7 mouse cellular contexts compared by ENCODE assay signal in genomic region chr5:125158232-125158961, GRCm38 (mm10). TPM values are rescaled to one million over a fixed set of nuclear protein-coding genes. Genes with fewer than 3 reads are reported as not detected.
DNase-seq lines count a peak whose midpoint lies in the region; ATAC-seq and TF ChIP-seq lines count a peak whose summit lies in the region.

No protein-coding gene starts in this region.

- TF ChIP-seq CTCF in liver, postnatal 0 days (IDR thresholded peaks at IDR 0.05; ENCODE audit: low read depth), result no peak

- 0 out of 2 replicates have a peak, but pooled peaks have one; percentile 9 for ATAC-seq in forebrain, embryonic 14.5 days
- ATAC-seq in hindbrain, embryonic 16.5 days, result 0 out of 2 replicates have a peak, but pooled peaks have one; percentile 2
- peak; percentile 64 for ATAC-seq in liver, postnatal 0 days

- H3K4me3 ChIP-seq in forebrain, embryonic 14.5 days (ENCODE audit: low read depth, low read length), result no peak overlapping the region
- H3K4me3 ChIP-seq in hindbrain, embryonic 16.5 days (ENCODE audit: low read length), result no peak overlapping the region
- no peak overlapping the region for H3K4me3 ChIP-seq in liver, postnatal 0 days (ENCODE audit: low read depth, low read length)

- DNase-seq in CD4-positive, CD25-positive, alpha-beta regulatory T cell, adult 2 months (ENCODE audit: low read depth, low spot score), result peak; percentile 60
- DNase-seq in T-cell, adult 2 months (ENCODE audit: low spot score), result peak; percentile 71
- no peak for DNase-seq in forebrain, embryonic 14.5 days (ENCODE audit: low spot score)
- DNase-seq in liver, postnatal 0 days, result peak; percentile 54
- peak; percentile 67 for DNase-seq in retina, embryonic 14.5 days (ENCODE audit: low spot score)
- no peak for DNase-seq in urinary bladder, postnatal 14 days (ENCODE audit: low spot score)

- H3K9me3 ChIP-seq in forebrain, embryonic 14.5 days (replicated peaks; ENCODE audit: control insufficient read depth, low read length), result no peaks in the 10 kb centered on the region
- no peaks in the 10 kb centered on the region for H3K9me3 ChIP-seq in hindbrain, embryonic 16.5 days (ENCODE audit: control insufficient read depth, low read length)
- H3K9me3 ChIP-seq in liver, postnatal 0 days (ENCODE audit: low read length), result no peaks in the 10 kb centered on the region

- 20% methylated on average over 21 of the region's 21 CpGs for WGBS in forebrain, embryonic 14.5 days
- WGBS in hindbrain, embryonic 16.5 days, result 13% methylated on average over 21 of the region's 21 CpGs
- 18% methylated on average over 21 of the region's 21 CpGs for WGBS in liver, postnatal 0 days (ENCODE audit: insufficient replicate concordance)

- H3K36me3 ChIP-seq in forebrain, embryonic 14.5 days (ENCODE audit: control insufficient read depth, insufficient read depth, low read length), result no peaks in the 10 kb centered on the region
- no peaks in the 10 kb centered on the region for H3K36me3 ChIP-seq in hindbrain, embryonic 16.5 days (ENCODE audit: control insufficient read depth, insufficient read depth, low read length)
- no peaks in the 10 kb centered on the region for H3K36me3 ChIP-seq in liver, postnatal 0 days (replicated peaks; ENCODE audit: insufficient read depth, low read length)

- peaks cover 86% of the 10 kb centered on the region for H3K4me1 ChIP-seq in forebrain, embryonic 14.5 days (ENCODE audit: control insufficient read depth, insufficient read depth, low read length)
- peaks cover 84% of the 10 kb centered on the region for H3K4me1 ChIP-seq in hindbrain, embryonic 16.5 days (ENCODE audit: control insufficient read depth, insufficient read depth, low read depth, low read length)
- H3K4me1 ChIP-seq in liver, postnatal 0 days (ENCODE audit: insufficient read depth), result peaks cover 40% of the 10 kb centered on the region

- H3K4me2 ChIP-seq in forebrain, embryonic 14.5 days (ENCODE audit: low read length), result peak overlapping the region; percentile 38
- peak overlapping the region; percentile 41 for H3K4me2 ChIP-seq in hindbrain, embryonic 16.5 days (ENCODE audit: low read length)
- H3K4me2 ChIP-seq in liver, postnatal 0 days (ENCODE audit: low read depth, low read length), result peak overlapping the region; percentile 56

- H3K27me3 ChIP-seq in forebrain, embryonic 14.5 days (replicated peaks; ENCODE audit: control insufficient read depth, insufficient read depth, low read length), result no peaks in the 10 kb centered on the region
- no peaks in the 10 kb centered on the region for H3K27me3 ChIP-seq in hindbrain, embryonic 16.5 days (replicated peaks; ENCODE audit: control insufficient read depth, insufficient read depth, low read length)
- H3K27me3 ChIP-seq in liver, postnatal 0 days (ENCODE audit: insufficient read depth, low read length), result no peaks in the 10 kb centered on the region

- TF ChIP-seq EP300 in liver, postnatal 0 days (IDR thresholded peaks at IDR 0.05; ENCODE audit: low read depth), result no peak

- peak overlapping the region; percentile 97 for H3K27ac ChIP-seq in forebrain, embryonic 14.5 days (ENCODE audit: low read depth, low read length)
- H3K27ac ChIP-seq in hindbrain, embryonic 16.5 days (ENCODE audit: low read depth, low read length), result peak overlapping the region; percentile 90
- H3K27ac ChIP-seq in liver, postnatal 0 days (ENCODE audit: low read depth), result peak overlapping the region; percentile 51

- peak overlapping the region; percentile 48 for H3K9ac ChIP-seq in forebrain, embryonic 14.5 days (ENCODE audit: low read length)
- H3K9ac ChIP-seq in hindbrain, embryonic 16.5 days (ENCODE audit: low read depth, low read length), result peak overlapping the region; percentile 44
- H3K9ac ChIP-seq in liver, postnatal 0 days (replicated peaks), result peak overlapping the region; percentile 50; the same call in 1 of the 2 replicates

RNA-seq across cellular contexts. Expression of gene Ncor2, which starts 20.6 kb away (rescaled TPM):
- polyA plus RNA-seq in forebrain, embryonic 14.5 days (2014; fragmentation: Nextera tagmentation; extraction: Ambion mirVana), result 15.1 and 22.3 TPM in 2 replicates
- polyA plus RNA-seq in hindbrain, embryonic 16.5 days (2015; fragmentation: Nextera tagmentation; extraction: Ambion mirVana), result 23.3 and 26.2 TPM in 2 replicates
- 3.1 and 3.4 TPM in 2 replicates for polyA plus RNA-seq in liver, postnatal 0 days (2015; fragmentation: Nextera tagmentation; extraction: Ambion mirVana)

Comparison
In these comparisons a context has a peak if more than half of its experiments do, and no peak if none do; other contexts are left out.
1. DNase-seq: peak in CD4-positive, CD25-positive, alpha-beta regulatory T cell, adult 2 months (single experiment), T-cell, adult 2 months (single experiment), liver, postnatal 0 days (single experiment) and retina, embryonic 14.5 days (single experiment); none in forebrain, embryonic 14.5 days (single experiment) and urinary bladder, postnatal 14 days (single experiment).
2. ATAC-seq: peak in every context shown above with its lines; median percentile 64 in liver, postnatal 0 days; 9 in forebrain, embryonic 14.5 days; 2 in hindbrain, embryonic 16.5 days.
3. Peak in every context shown above with its lines, with median percentiles within 50 percentile points of each other: H3K27ac ChIP-seq, H3K4me2 ChIP-seq and H3K9ac ChIP-seq.